Mouse (Mus musculus) central nervous system, embryonic 11.5 days (tissue): Measurements from ENCODE around the gene Stk39. TPM values are rescaled to one million over a fixed set of nuclear protein-coding genes. Genes with fewer than 3 reads are reported as not detected.

ENCODE experiments used
- polyA plus RNA-seq: library from polyadenylated mRNA; depleted of rRNA; stranded (reverse); fragments of >200 nt; gene quantifications from 2 replicates; pipeline ENCODE4 v1.2.3, GENCODE M21; 2012; rRNA removed

Stk39 gene
- 29.4 and 90.2 TPM in 2 replicates for polyA plus RNA-seq

GRCm38 (mm10) chr2:68471759-68472550 is at the start of gene Stk39:
Gene Stk39, minus strand, starts transcription at chr2:68472268.

Other genes starting within 250 kb of the Stk39 start
- not detected in 2 replicates for gene 4933409G03Rik, start 110.1 kb upstream of the Stk39 start, polyA plus RNA-seq
- not detected in 2 replicates for gene 4932414N04Rik, start 184.2 kb upstream of the Stk39 start, polyA plus RNA-seq